Mouse (Mus musculus) brain, embryonic 14.5 days (tissue): ENCODE data around the gene Hspbp1.

ENCODE experiments used
- CTCF ChIP-seq: fragments of 200-500 bp; IDR thresholded peaks from 2 replicates; pipeline ENCODE4 v1.5.1; 2012; ENCODE audit warnings: inconsistent platforms, mild to moderate bottlenecking, moderate library complexity, borderline replicate concordance; ENCODE audit not compliant: insufficient read depth, insufficient read length; ENCODE audit errors: extremely low read depth
- POLR2A ChIP-seq: fragments of 200-500 bp; IDR thresholded peaks from 2 replicates; pipeline ENCODE4 v1.6.1; 2012; ENCODE audit warnings: mild to moderate bottlenecking, inconsistent platforms, borderline replicate concordance; ENCODE audit not compliant: poor library complexity, insufficient read depth, insufficient read length, severe bottlenecking; ENCODE audit errors: extremely low read depth

- no peak for TF ChIP-seq CTCF
- TF ChIP-seq POLR2A, result no peak
These were observed 21.7 kb downstream of the Hspbp1 start for GRCm38 (mm10) chr7:4663179-4663578.
